Mouse (Mus musculus): Measurements from ENCODE around the gene Trmt10b. TPM values are rescaled to one million over a fixed set of nuclear protein-coding genes. Genes with fewer than 3 reads are reported as not detected.
A peak's percentile ranks its signal among the peaks of the same experiment; 100 is the strongest.

Trmt10b gene
- total RNA-seq (2021) = 10 to 100 TPM; 15.0 to 17.8 TPM

DNA sequence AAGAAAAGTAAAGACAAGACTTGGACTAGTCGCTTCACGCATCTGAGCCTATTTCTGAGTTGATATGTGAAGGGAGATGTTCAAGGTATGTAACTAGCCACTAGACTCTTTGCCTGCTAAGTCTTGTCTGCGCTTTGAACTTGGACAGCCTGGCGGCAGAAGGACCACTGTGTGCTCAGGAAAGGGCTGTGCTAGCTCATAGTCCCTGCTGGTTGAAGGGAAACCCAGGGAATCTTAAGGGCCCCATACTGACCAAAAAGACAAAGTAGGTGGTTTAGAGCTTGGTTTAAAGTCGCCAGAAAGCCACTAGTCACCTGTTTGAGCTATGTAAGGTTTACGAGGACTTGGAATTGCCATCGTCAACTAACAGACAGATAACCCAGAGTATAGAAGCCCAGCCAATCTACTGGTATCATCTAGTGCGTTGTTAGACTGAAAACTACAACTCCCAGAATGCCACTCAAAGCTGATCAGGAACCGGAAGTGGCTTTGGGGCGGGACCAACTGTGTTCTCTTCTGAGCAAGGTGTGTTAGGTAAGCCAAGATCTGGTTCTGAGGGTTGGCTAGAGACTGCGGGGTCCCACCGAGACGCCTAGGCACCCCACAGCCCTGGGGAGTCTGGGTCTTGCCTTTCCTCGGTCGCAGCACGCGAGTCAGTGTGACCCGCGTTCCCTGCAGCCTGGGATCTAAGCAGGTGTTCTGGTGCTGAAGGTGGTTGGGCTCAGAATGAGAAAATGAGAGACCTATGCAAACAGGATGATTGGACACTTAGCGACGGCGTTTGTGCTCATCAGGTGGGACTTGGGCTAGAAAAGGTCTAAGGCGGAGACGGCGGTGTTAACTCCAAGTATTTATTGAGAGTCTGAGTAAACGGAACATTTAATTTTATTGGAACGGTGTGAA is at the start of gene Trmt10b:
TSS of gene Trmt10b (plus strand) at position 466 of the 903 bp plus-strand sequence.
- peak; percentile 66 to 68 for DNase-seq (ENCODE audit: low spot score in 2 of 2)
- intact Hi-C loops (cut with DNase I) = no loop called here

DNA sequence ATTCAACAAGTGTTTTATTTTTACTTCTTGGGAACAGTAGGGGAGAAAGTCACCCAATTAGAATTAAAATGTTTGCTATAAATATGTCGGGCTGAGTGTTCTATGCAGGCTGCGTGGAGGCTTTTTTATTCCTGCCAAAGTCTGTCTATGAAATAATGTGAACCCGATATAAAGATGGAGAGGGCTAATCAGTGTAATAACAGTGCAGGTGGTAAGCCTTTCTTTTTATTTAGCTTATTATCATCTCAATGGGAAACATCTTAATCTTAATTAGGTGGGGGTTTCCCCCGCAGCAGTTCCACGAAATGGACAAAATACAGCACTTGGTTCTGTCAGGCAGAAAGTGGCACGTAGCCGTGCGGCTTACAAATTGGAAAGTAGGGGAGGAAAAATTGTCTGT is 45.7 kb upstream of the Trmt10b start:
- no peak for DNase-seq (ENCODE audit: low spot score in 2 of 2)
- intact Hi-C loops (cut with DNase I) = no loop called here

DNA sequence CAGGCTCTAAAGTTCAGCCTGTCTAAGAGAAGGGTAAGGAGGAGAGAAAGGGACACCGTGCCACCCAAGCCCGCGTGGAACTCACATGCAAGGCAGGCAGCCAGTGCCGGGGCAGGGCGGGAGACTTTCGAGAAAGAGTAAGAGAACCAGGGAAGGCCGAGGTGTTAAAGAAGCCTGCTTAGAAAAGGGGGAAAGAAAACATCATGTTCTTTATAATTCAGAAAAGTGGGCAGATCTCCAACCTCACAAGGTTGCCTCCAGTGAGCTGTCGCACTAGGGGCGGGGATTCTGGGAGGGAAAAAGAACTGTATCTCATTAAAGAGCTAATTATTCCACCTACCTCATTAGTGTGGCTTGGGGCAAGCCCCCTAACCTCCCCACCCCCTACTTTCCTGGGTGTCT is 44.1 kb upstream of the Trmt10b start:
- DNase-seq (ENCODE audit: low spot score in 2 of 2) = no peak

GRCm38 (mm10) chr4:45253839-45254601 is 42.9 kb upstream of the Trmt10b start:
- intact Hi-C loops (cut with DNase I) = loop anchor here (2.0 kb wide), 1 partner anchor 45 kb away; no protein-coding TSS in a partner anchor
- DNase-seq (ENCODE audit: low spot score in 2 of 2) = no peak

More for the DNA sequence above, 44.1 kb upstream of the Trmt10b start:
- intact Hi-C loops (cut with DNase I) = no loop called here

DNA sequence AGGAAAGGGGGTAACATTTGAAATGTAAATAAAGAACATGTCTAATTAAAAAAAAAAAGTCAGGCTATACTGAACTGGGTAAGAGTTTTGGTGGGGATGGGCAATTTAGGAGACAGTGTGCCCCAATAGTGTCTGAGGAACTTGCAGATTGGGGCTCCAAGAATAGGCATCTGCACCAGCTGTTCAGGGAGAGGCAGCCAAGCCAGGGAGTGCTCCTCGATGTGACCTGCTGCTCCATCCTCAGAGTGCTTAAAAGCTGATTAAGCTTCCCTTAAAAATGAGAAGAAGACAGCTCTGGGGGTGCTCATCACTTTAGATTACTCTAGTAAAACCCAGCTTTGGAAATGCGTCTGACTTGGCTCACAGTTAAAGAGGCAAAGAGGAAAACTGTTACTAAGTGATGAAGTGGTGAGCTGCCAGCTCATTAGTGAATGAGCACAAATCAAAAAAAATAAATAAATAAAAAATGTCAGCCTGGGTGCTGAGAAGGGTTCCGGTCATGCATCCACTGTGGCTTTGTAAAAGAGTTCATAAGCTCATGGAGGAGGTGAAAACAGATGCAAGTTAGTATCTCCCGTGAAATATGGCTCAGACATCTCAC is 37.6 kb upstream of the Trmt10b start:
- intact Hi-C loops (cut with DNase I) = no loop called here
- no peak for DNase-seq (ENCODE audit: low spot score in 2 of 2)

DNA sequence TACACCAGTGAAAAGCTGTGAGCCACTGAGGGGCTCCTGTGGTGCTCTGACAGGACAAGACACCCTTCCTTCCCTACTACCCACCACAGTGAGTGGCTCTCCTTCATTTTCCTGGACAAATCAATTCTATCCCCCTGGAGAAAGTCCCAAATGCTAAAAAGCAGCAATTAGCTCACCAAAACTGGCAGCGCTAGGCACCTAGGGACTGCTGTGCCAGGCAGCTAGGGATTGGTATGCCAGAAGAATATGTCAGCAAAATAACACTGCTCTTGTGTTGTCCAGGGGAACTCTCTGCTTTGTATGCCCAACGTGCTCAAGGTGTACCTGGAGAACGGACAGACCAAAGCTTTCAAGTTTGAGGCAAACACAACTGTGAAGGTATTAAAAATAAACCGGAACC is 35.4 kb upstream of the Trmt10b start:
- DNase-seq (ENCODE audit: low spot score in 2 of 2) = no peak
- intact Hi-C loops (cut with DNase I) = no loop called here

- no peak for DNase-seq (ENCODE audit: low spot score in 2 of 2)
- intact Hi-C loops (cut with DNase I) = no loop called here
These were observed 29.0 kb upstream of the Trmt10b start for GRCm38 (mm10) chr4:45267883-45268282.

DNA sequence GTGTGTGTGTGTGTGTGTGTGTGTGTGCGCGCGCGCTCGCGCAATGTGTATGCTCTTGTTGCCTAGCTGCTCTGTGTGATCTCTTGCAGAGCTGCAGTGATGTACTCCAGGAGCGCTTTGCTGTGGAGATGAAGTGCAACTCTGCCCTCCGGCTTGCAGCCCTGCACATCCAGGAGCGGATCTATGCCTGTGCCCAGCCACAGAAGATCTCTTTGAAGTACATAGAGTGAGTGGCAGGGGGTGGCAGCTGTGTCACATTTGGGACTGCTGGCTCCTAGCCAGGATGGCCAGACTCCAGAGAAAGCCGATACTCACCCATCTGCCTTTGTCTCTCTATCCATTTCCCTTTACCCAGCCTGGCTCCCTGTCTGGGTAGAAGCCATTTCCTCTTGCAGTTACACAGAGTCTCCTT is 25.9 kb upstream of the Trmt10b start:
- peak in 1 of 2 experiments; percentile 15 for DNase-seq (ENCODE audit: low spot score in 2 of 2)
- intact Hi-C loops (cut with DNase I) = no loop called here

DNA sequence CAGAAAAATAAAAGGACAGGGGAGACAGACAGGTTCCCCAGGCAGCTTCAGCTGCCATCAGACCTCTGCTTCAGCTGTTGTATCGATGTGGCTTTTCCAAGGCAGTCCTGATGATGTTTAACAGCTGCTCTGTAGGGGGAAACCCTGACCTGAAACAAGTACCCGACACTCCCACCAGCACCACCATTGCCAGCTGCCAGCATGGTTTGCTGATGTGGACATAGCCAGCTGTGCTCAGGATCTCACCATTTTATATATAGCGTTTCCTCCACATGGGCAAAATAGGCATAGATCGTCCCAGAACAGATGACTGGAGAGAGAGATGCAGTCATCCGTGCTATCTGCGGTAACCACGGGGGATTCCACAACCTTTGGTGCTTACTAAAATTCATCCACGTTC is 21.2 kb upstream of the Trmt10b start:
- DNase-seq (ENCODE audit: low spot score in 2 of 2) = no peak
- intact Hi-C loops (cut with DNase I) = no loop called here

DNA sequence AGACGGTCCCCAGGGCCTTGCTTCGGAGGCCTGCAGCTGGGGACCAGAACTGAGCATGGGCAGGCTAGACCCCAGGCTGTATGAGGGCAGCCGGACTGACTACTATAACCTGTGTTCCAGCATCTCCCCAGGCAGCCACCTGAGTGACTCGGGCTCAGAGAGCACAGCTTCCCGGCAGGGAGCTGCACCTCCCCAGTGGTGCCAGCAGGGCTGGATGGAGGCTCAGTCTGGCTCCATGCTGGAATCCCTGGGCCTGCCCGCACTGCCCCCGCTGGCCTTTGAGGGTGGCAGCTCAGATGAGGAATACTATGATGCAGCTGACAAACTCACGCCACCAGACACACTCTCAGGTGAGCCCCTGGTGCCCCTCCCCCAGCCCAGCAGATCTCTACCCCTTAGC is 17.6 kb upstream of the Trmt10b start:
- intact Hi-C loops (cut with DNase I) = no loop called here
- DNase-seq (ENCODE audit: low spot score in 2 of 2) = no peak

DNA sequence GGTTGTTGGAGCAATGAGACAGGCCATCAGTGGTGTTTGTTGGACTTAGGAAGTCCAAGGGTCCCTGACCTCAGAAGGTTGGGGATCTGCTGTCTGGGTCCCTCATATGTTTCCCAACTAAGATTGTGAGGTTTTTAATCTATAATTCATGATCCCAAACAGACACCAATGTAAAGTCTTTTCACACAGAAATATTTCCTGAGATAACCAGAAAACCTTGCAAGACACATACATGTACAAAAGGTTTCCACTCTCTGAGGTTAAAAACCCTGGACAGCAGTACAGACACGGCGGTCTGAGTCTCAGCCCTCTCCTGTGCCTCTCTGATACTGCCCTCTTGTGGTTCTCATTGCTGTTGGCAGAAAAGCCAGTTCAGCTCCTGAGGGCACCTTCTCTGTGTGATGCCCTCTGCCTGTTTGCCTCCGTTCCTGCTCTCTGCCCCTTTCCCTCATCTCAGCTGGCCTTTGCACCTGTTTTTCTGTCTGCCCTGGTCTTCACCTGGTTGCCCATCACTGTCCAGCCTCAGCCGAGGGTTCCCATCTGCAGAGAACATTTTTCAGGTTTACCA is 16.9 kb upstream of the Trmt10b start:
- intact Hi-C loops (cut with DNase I) = loop anchor here (1.0 to 5.0 kb wide), 3 partner anchors 117 to 263 kb away; partner anchors contain the start of genes Polr1e and Tomm5
- peak; percentile 27 to 51 for DNase-seq (ENCODE audit: low spot score in 2 of 2)

DNA sequence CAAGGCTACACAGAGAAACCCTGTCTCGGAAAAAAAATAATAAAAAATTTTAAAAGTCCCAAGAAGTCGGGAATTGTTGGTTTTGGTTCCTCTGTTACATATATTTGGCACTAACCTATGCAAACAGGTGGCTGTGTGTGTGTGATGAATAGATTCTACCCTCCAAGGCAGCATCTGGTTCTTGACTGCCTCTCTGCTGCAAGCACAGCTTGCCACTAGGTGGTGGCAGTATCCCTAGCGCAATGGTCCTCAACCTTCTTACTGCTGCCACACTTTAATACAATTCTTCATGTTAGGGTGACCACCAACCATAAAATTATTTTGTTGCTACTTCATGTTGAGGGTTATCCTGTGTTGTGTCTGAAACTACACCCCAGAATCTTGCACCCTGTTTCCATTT is 10.6 kb upstream of the Trmt10b start:
- intact Hi-C loops (cut with DNase I) = no loop called here

DNA sequence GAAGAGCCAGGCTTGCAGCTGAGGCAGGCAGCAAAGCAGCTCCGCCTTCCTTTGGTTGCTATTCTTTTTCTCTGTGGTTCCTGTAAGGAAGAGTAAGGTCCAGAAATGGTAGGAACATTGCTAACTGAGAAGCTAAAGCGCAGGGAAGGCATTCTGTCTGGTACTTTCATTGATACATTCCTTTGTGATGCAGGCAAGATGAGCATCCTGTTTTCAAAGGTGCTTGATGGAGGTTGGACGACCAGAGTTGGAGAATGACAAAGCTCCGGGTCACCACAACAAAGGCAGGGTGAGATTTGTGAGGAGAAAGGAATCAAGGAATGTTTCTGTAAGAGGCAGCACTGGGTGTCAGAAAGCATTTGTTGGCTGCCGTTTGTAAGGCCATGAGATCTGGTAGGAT is 9.0 kb upstream of the Trmt10b start:
- no peak for DNase-seq (ENCODE audit: low spot score in 2 of 2)
- intact Hi-C loops (cut with DNase I) = no loop called here

More for the DNA sequence above, 10.6 kb upstream of the Trmt10b start:
- no peak for DNase-seq (ENCODE audit: low spot score in 2 of 2)

- intact Hi-C loops (cut with DNase I) = no loop called here
- DNase-seq (ENCODE audit: low spot score in 2 of 2) = no peak
These were observed 8.6 kb downstream of the Trmt10b start for GRCm38 (mm10) chr4:45305536-45305935.

- intact Hi-C loops (cut with DNase I) = no loop called here
- no peak for DNase-seq (ENCODE audit: low spot score in 2 of 2)
These were observed 11.1 kb downstream of the Trmt10b start for GRCm38 (mm10) chr4:45308046-45308445.

GRCm38 (mm10) chr4:45308606-45309005 is 11.7 kb downstream of the Trmt10b start:
- DNase-seq (ENCODE audit: low spot score in 2 of 2) = no peak
- intact Hi-C loops (cut with DNase I) = no loop called here

DNA sequence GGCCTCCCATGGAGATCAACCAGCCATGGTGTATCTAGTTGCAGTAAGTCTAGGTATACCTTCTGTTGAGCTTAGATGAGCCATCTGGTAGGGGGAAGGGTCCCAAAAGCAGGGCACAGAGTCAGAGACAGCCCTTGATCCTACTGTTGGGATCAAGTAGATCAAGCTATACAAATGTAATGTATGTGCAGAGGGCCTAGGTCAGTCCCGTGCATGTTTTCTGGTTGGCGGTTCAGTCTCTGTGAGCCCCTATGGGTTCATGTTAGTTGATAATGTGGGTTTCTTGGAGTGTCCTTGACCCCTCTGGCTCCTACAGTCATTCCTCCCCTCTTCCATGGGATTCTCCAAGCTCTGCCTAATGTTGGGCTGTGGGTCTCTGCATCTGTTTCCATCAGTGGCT is 14.1 kb downstream of the Trmt10b start:
- DNase-seq (ENCODE audit: low spot score in 2 of 2) = no peak
- intact Hi-C loops (cut with DNase I) = no loop called here

GRCm38 (mm10) chr4:45320159-45320816 is 23.4 kb downstream of the Trmt10b start:
- intact Hi-C loops (cut with DNase I) = loop anchor here (1.0 kb wide), 1 partner anchor 22 kb away; the partner anchor contains the start of genes Dcaf10 and Exosc3
- DNase-seq (ENCODE audit: low spot score in 2 of 2) = peak; percentile 90 to 92

- no peak for DNase-seq (ENCODE audit: low spot score in 2 of 2)
- intact Hi-C loops (cut with DNase I) = no loop called here
These were observed 34.2 kb downstream of the Trmt10b start for GRCm38 (mm10) chr4:45331139-45331538.

All from left cerebral cortex, postnatal 36 days (tissue).